Mouse (Mus musculus) urinary bladder, postnatal 4 days (tissue): ENCODE data around the gene Arhgap27.

Source experiments
- DNase-seq, 2 experiments: peaks; one replicate each; pipeline ENCODE4 v3.0.0; 2021 to 2022; ENCODE audit warnings: low spot score in 2 of 2

The Arhgap27 gene

DNA sequence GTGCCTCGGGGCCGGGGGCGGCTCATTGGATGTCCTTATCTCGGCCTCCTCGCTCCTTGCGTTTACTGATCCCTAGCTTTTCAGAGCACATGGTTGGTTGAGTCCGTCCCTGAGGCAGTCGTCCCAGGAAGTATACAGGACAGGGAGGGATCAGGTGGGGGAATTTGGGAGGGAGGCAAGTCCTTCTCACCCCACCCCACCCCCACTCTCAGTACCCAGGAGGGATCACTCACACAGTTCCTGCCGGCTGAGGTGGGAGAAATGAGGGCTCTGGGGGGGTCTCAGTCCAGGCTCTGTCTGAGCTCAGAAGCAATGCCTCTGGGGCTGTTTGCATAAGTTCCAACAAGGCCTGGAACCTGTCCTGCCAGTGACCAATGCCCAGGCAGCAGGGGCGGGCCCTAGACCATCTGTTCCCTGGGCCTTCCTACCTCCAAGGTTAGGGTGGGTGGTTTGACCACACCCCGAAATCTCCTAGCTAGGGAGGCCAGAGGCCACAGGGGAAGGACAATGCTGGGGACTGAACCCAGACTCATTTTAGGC is 7.4 kb downstream of the Arhgap27 start:
- DNase-seq: no peak

DNA sequence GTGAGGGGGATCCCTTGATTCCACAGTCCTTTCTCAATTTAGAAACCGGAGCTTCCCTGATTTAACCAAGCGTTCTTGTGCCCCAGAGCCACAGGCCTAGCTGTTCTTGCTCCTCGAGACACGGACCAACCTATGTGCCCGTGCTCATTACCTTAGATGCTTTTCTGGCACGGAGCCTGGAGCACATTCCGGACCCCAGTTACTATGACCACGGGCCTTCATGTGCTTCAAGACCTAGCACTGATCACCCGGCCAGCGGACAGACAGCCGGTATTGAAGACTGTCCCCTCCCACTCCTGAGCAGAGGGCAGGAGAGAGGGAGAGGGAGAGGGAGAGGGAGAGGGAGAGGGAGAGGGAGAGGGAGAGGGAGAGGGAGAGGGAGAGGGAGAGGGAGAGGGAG is 8.2 kb downstream of the Arhgap27 start:
- DNase-seq: no peak

DNA sequence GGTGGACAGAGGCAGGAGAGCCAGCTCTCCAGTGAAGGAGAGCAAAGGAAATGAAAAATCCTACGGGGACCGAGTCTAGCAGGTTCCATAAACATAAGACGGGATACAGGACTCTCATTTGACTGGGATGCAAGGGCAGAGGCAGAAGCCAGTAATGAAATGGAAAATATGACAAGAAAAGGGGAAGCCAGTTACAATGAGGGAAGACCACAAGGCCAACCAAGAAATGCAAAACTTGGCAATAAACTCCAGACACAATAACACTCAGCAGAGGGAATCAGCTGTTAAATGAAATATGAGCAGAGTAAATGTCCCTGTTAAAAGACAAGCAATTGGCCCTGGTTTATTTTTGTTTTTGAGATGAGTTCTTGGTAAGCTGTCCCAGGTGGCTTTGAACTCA is 9.5 kb downstream of the Arhgap27 start:
- no peak for DNase-seq

- DNase-seq: no peak
Measured at GRCm38 (mm10) chr11:103352239-103352814, 11.2 kb downstream of the Arhgap27 start.

- no peak for DNase-seq
Measured at GRCm38 (mm10) chr11:103350711-103351315, 12.7 kb downstream of the Arhgap27 start.

DNA sequence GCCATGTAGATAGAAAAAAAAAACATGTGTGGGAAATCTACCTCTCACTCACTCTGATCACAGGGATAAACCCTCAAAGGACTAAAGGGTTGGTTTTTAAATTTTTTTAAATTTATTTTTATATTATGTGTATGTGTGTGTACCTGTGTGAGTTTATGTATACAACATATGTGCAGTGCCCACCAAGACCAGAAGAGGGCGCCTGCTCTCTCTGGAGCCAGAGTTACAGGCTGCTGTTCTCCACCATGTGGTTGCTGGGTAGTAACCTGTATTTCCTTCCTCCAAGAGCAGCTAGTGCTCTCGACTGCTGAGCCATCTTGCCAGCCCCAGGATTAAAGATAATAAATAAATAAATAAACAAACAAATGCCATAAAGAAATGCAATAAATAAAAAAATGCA is 13.8 kb downstream of the Arhgap27 start:
- no peak for DNase-seq

GRCm38 (mm10) chr11:103346657-103347056 is 16.8 kb downstream of the Arhgap27 start:
- DNase-seq: peak in 1 of 2 experiments; percentile 42

DNA sequence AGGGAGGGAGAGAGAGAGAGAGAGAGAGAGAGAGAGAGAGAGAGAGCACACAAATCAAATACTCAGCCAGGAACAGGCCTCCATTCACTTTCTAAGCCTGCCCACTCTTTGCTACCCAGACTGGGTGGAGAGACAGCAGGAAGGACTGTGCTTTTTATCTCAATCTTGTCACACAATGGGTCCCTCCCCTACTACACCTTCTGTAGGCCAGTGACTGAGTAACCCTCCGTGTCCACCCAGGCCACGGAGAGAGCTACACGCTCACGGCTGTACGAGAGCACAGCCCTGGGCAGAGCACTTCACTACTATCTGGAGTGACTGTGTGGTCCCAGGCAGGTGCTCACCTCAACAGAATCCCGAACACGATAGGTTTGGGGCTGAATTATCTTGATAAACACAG is 17.3 kb downstream of the Arhgap27 start:
- DNase-seq: no peak

DNA sequence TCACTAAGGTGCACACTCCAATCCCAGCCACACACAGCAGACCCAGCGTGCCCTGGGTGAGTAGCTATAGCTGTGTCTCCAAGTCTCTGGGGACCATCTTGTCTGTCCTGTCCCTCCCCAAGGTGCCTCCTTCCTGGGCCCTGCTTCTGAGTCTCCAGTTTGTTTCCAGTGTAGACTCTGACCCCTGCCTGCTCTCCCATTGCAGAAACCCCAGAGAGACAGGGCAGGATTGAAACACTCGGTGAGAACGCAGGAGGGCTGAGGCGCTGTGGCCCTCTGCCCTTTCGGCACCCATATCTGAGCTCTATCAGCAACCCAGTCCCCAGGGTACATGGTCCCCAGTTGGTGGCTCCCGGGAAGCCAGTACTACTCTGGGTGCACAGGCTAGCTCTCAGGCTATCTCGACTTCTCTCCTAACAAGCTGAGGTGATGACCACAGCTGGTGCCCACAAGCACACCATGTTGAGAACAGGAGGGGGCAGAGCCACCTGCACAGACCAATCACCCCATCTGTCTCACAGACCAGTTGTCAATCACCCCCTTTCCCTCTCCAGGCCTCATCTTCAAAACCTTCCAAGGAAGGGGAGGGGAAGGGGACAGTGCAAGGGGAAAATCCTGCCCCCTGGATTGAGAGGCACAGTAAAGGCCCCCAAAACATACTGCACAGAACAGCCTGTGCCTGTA is 17.9 kb downstream of the Arhgap27 start:
- no peak for DNase-seq

DNA sequence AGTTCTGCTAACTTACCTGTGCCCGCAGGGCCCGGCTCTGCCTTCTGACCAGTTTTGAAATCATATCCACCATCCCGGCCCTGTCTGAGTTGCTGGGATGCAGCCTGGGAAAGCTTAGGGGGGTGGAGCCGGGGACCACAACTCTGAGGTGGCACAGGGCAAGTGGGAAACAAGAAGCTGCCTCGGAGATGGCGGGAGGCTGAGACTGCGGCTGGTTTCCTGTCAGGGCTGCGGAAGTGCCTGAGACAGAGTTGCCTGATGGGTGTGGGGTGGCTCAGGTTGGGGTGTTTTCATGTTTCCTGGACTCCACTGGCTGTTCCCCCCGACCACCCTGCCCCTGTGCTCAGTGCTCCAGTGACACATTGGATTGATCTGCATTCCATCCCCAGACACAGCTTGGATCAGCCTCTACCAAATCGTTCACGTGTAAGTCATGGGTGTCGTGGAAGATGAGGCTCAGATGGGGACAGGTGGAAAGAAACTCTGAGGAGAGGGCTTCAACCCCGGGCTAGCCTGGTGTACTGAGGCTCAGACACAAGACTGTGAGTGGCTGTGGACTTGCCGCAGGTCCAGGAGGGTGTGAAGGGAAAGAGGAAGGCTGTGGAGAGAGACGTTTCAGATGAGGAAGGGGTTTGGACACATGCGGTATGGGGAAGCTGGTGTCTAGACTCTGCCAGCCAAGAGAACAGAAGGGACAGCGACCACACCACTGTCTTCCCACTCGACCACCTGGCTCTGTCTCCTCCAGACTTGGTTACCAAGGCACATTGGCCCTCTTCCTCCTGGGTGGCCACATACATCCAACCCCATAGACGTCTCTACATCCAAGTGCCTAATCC is 18.8 kb downstream of the Arhgap27 start:
- no peak for DNase-seq

DNA sequence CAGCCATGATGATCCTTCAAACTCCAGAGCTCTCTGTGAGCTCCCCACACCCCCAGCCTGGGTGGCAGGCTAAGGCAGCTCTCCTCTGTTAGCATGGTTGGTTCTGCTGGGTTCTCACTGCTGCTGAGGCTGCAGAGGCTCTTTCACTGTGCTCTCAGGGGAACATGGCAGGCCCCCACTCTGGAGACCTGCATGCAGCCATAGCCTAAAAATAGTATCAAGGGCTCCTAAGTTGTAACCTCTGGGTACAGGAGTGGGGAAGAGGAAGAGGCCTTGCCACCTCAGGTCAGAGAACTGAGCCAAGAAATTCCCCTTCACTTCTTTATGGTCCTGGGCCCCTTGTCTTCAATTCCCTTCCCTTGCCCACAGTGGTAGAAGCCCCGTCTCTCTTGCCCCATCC is 19.6 kb downstream of the Arhgap27 start:
- no peak for DNase-seq

- DNase-seq: no peak
Measured at GRCm38 (mm10) chr11:103343063-103343462, 20.4 kb downstream of the Arhgap27 start.

DNA sequence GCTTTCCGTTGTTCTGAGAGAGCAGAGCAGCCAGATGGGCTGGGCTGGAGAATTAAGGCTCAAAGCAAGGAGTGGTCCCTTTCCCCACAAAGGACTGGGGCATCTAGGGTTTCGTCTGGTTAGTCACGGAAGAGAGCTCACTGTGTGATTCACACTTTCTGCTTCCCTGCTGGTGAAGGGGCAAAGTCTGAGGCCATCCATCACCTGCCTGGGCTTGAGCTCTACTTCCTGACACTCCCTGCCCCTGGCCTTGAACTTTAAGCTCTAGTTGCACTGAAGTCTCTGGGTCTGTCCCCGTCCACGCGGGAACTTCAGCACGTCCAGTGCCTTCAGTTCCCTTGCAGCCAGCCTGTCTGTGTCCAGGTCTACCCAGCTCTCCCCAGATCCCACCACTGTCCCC is 22.8 kb downstream of the Arhgap27 start:
- DNase-seq: no peak

- no peak for DNase-seq
Measured at GRCm38 (mm10) chr11:103340130-103340529, 23.4 kb downstream of the Arhgap27 start.

GRCm38 (mm10) chr11:103339414-103340119 is 23.9 kb downstream of the Arhgap27 start:
- no peak for DNase-seq

DNA sequence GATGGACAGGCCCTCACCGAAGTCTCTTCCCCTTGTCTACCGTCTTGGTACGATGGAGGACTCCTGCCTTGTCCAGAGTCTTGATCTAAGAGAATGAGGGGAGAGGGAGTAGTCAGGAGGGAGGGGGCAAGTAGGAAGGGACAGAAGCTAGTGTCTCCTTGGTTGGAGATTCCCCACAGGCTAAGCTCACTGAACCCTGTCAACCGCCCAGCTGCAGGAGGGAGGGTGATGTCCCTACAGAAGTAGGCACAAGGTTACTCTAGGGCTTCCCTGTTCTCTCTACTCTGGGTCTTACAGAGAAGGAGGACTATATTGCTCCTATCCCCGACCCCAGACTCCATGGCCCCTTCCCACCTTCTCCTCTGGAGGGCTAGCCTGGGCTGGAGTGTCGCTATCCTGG is 24.8 kb downstream of the Arhgap27 start:
- no peak for DNase-seq

GRCm38 (mm10) chr11:103338119-103338518 is 25.4 kb downstream of the Arhgap27 start:
- no peak for DNase-seq

- DNase-seq: no peak
Measured at GRCm38 (mm10) chr11:103337180-103337579, 26.3 kb downstream of the Arhgap27 start.

DNA sequence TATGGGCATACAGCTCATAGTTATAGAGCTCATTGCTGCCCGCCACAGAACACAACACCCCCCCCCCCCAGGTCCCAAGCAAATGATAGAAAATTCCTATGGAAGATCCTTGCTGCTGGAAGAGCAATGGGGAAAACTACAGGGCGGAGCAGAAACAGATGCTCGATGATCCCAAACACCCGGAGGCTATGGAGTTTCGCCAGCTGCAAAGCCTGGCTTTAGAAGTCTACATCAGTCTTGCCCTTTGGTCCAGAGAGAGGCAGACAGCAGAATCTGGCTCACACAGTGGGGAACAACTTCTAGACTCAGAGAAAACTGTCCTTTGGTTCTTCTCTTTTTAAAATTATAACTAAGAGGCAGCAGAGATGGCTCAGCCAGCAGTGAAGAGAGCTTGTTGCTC is 27.9 kb downstream of the Arhgap27 start:
- no peak for DNase-seq

DNA sequence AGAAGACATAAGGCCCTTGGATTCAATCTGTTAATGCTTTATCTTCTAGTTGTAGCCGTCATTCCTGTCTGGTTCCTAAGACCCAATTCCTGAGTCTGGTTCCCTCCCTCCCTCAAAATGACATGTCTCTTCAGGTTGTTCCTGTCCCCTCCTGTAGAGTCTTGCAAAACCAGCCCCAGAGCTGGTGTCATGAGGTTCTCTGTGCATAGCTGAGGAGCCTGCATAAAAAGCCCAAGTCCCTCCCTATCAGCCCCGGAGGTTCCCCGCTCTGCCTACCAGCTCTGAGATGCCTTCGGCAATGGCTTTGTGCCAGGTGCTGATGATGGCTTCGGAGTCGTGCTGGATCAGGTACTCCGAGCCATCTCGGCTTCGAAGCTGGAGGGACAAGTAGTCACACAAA is 28.6 kb downstream of the Arhgap27 start:
- DNase-seq: peak in 1 of 2 experiments; percentile 57

GRCm38 (mm10) chr11:103333719-103334398 is 29.6 kb downstream of the Arhgap27 start:
- no peak for DNase-seq
